Mouse (Mus musculus): ENCODE results near the gene Mbd3.

DNA sequence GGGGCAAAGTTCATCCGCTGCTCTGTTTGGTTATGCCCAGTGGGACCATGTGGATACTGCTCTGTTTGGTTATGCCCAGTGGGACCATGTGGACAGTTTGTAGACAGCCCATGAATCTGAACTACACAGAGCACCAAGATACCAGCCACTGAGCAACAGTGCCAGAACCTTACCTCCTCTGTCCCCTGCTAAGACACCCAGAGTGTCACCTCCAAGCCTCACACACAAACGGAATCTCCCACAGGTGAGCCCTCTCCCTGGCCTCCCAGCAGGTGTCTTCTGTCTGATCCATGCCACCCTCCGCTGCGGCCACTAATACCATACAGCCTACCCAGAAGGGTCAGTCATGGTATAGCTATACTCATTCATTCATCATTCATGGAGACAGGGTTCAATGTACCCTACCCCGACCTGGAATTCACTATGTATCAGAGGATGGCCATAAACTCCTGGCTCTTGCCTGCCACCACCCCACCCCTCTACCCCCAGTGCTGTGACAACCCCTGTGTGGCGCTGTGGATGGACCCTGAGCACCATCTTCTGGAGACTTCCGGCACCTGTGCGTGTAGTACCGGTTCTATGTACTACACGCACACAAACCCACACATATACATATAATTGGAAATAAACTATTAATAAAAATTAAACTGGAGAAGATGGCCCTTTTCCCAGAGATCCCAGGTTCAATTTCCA, 6.3 kb upstream of the Mbd3 start:
- TF ChIP-seq EP300 (IDR thresholded peaks at IDR 0.05; ENCODE audit: low read depth) (no peak), CTCF (IDR thresholded peaks at IDR 0.05; ENCODE audit: low read depth) (peak; percentile 72)
